Mouse (Mus musculus): ENCODE data around the gene Eef1g.
"Not testable (repeated sequence)": the region's sequence is repeated elsewhere in the genome, so short reads cannot be mapped to it uniquely, and the experiment has no call there.

GRCm38 (mm10) chr19:9006915-9007314 is 40.1 kb downstream of the Eef1g start:
- not testable (repeated sequence) for TF ChIP-seq POLR2A (IDR thresholded peaks at IDR 0.05; ENCODE audit: borderline replicate concordance, low read depth, low read length); CTCF (IDR thresholded peaks at IDR 0.05; ENCODE audit: low read depth, low read length)

Data from bone marrow macrophage, adult 2 months (primary cell).